Mouse (Mus musculus) lung, adult 2 months (tissue): ENCODE data around the gene Nkx1-1. TPM values are rescaled to one million over a fixed set of nuclear protein-coding genes. Genes with fewer than 3 reads are reported as not detected.

Experiments used
- DNase-seq: peaks from one replicate; pipeline ENCODE4 v3.0.0; 2022
- H3K4me1 ChIP-seq: fragments of 200-500 bp; 2 replicates; pipeline ENCODE4 v1.6.1; 2011; ENCODE audit warnings: low read length; ENCODE audit not compliant: control insufficient read depth, insufficient read depth
- H3K4me3 ChIP-seq: fragments of 200-500 bp; replicated peaks from 2 replicates; pipeline ENCODE3; 2011; ENCODE audit warnings: low read depth, mild to moderate bottlenecking, control low read depth, low read length; ENCODE audit errors: extremely low read depth
- CTCF ChIP-seq: fragments of 200-500 bp; IDR thresholded peaks from 2 replicates; pipeline ENCODE4 v1.5.1; 2011; ENCODE audit warnings: mild to moderate bottlenecking, low read length, control low read depth; ENCODE audit not compliant: insufficient read depth
- POLR2A ChIP-seq: fragments of 200-500 bp; IDR thresholded peaks from 2 replicates; pipeline ENCODE4 v1.6.1; 2011; ENCODE audit warnings: low read depth, mild to moderate bottlenecking, control low read depth, low read length, borderline replicate concordance; ENCODE audit errors: extremely low read depth
- WGBS: fragments of 180-500 bp; shearing (Covaris S2); methylation state at CpG from one replicate; pipeline ENCODE4 v1.1.7; 2018; 5-methylcytosine and 5-hydroxymethylcytosine counted together
- polyA plus RNA-seq: library from polyadenylated mRNA; depleted of rRNA; stranded (reverse); fragments of >200 nt; gene quantifications from 2 replicates; pipeline ENCODE4 v1.2.3, GENCODE M21; 2012

The Nkx1-1 gene
- polyA plus RNA-seq, 1 experiment, result not detected

- WGBS, result 6% methylated on average over 56 of the region's 56 CpGs
- DNase-seq, result peak; percentile 36
- TF ChIP-seq POLR2A, result no peak
- TF ChIP-seq CTCF, result peak; percentile 36; the same call in 1 of the 2 replicates
Measured at GRCm38 (mm10) chr5:33442927-33443710, 9.3 kb upstream of the Nkx1-1 start.

GRCm38 (mm10) chr5:33438214-33438613 is 4.4 kb upstream of the Nkx1-1 start:
- 2% methylated on average over 23 of the region's 23 CpGs for WGBS
- no peak overlapping the region for H3K4me3 ChIP-seq
- peak; percentile 2; the same call in 1 of the 2 replicates for TF ChIP-seq CTCF
- TF ChIP-seq POLR2A, result no peak
- peaks cover 2% of the 10 kb centered on the region; the same call in 1 of the 2 replicates for H3K4me1 ChIP-seq
- DNase-seq, result peak; percentile 88

More at GRCm38 (mm10) chr5:33442927-33443710, 9.3 kb upstream of the Nkx1-1 start:
- peaks cover 2% of the 10 kb centered on the region; the same call in 1 of the 2 replicates for H3K4me1 ChIP-seq
- H3K4me3 ChIP-seq, result no peak overlapping the region

- 0% methylated on average over 4 of the region's 4 CpGs for WGBS
- Histone ChIP-seq H3K4me3 (no peak overlapping the region), H3K4me1 (0 out of 2 replicates have a peak, but pooled peaks cover under 1% of the 10 kb centered on the region)
- no peak for TF ChIP-seq POLR2A
- TF ChIP-seq CTCF, result no peak
- DNase-seq, result no peak
Measured at GRCm38 (mm10) chr5:33435941-33436340, 2.2 kb upstream of the Nkx1-1 start.

GRCm38 (mm10) chr5:33435151-33435550 is 1.4 kb upstream of the Nkx1-1 start:
- DNase-seq, result no peak
- Histone ChIP-seq H3K4me3 (no peak overlapping the region), H3K4me1 (0 out of 2 replicates have a peak, but pooled peaks cover 2% of the 10 kb centered on the region)
- TF ChIP-seq CTCF (no peak), POLR2A (no peak)
- 5% methylated on average over 26 of the region's 26 CpGs for WGBS

- 0 out of 2 replicates have a peak, but pooled peaks cover 2% of the 10 kb centered on the region for H3K4me1 ChIP-seq
- DNase-seq, result no peak
- TF ChIP-seq POLR2A, result no peak
- TF ChIP-seq CTCF, result no peak
- WGBS, result 1% methylated on average over 57 of the region's 60 CpGs
- no peak overlapping the region for H3K4me3 ChIP-seq
Measured at GRCm38 (mm10) chr5:33434141-33434780, 485 bp upstream of the Nkx1-1 start.

- H3K4me3 ChIP-seq, result no peak overlapping the region
- 2% methylated on average over 39 of the region's 39 CpGs for WGBS
- no peak for DNase-seq
Measured at GRCm38 (mm10) chr5:33432057-33432935, 1.5 kb downstream of the Nkx1-1 start.

GRCm38 (mm10) chr5:33431173-33432005 is 2.4 kb downstream of the Nkx1-1 start:
- Histone ChIP-seq H3K4me3 (no peak overlapping the region), H3K4me1 (0 out of 2 replicates have a peak, but pooled peaks cover 2% of the 10 kb centered on the region)
- TF ChIP-seq CTCF, result no peak
- no peak for TF ChIP-seq POLR2A
- WGBS, result 1% methylated on average over 77 of the region's 77 CpGs
- no peak for DNase-seq

More at GRCm38 (mm10) chr5:33432057-33432935, 1.5 kb downstream of the Nkx1-1 start:
- 0 out of 2 replicates have a peak, but pooled peaks cover 2% of the 10 kb centered on the region for H3K4me1 ChIP-seq
- no peak for TF ChIP-seq POLR2A
- no peak for TF ChIP-seq CTCF

- DNase-seq, result no peak
- TF ChIP-seq POLR2A (no peak), CTCF (no peak)
- no peak overlapping the region for H3K4me3 ChIP-seq
- 2% methylated on average over 64 of the region's 64 CpGs for WGBS
- H3K4me1 ChIP-seq, result 0 out of 2 replicates have a peak, but pooled peaks cover 2% of the 10 kb centered on the region
Measured at GRCm38 (mm10) chr5:33430511-33431172, 3.1 kb downstream of the Nkx1-1 start.
